Mouse (Mus musculus) embryo, embryonic 10 days (tissue): Measurements from ENCODE around the gene Vmn2r37.
"Not testable (repeated sequence)": the region's sequence is repeated elsewhere in the genome, so short reads cannot be mapped to it uniquely, and the experiment has no call there.

ENCODE experiments used
- DNase-seq: peaks from one replicate; pipeline ENCODE4 v3.0.0-alpha.2; 2015; ENCODE audit warnings: low spot score

Vmn2r37 gene

DNA sequence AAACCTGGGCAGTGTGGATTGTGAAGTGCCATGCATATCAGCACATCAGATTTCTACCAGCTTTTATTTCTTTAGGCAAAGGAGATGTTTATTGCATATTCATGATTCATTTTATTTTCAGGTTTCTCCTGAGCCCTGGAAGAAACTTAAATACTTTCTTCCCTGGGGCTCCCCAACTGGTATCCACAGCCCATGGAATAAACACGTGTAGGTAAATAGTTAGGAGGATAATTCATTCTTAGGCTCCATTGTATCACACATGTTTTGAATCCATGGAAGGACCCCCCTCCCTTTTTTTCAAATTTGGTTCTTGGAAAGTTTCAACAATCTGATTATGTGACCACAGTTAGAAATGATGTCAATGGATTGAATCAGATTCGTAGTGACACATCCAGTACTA is at the start of gene Vmn2r37:
Gene Vmn2r37 (minus strand): TSS at position 101 of the 400 bp plus-strand sequence.
- DNase-seq = not testable (repeated sequence)
